Mouse (Mus musculus): ENCODE data around the gene Fibin. TPM values are rescaled to one million over a fixed set of nuclear protein-coding genes. Genes with fewer than 3 reads are reported as not detected.

Gene Fibin
- polyA plus RNA-seq, 1 experiment from 2014 or later, result 4.4 TPM

DNA sequence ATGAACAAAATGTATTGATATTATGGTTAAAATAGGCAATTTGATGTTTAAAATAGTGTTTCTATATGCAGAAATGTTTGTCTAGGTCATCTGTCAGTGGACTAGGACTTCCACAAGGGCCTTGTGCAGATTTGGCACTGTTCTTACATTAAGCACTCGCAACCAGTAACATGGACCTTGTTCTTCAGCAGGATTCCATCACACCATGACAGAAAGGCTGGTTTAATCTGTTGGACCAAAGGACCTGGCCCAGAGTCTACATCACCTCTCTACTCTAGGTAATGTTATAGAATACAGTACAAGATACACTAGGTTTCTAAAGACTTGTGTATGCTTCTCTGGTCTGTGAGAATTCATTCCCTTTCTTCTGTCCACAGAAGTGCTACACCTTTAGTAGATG is 44.3 kb downstream of the Fibin start:
- 86% methylated on average over 1 of the region's 1 CpGs for WGBS
- H3K9ac ChIP-seq (ENCODE audit: low read depth, low read length), result no peak overlapping the region
- no peaks in the 10 kb centered on the region for H3K36me3 ChIP-seq (ENCODE audit: control insufficient read depth, insufficient read depth, low read length)
- no peaks in the 10 kb centered on the region for H3K27me3 ChIP-seq (ENCODE audit: control insufficient read depth, insufficient read depth, low read depth, low read length)
- no peak for ATAC-seq
- no peak overlapping the region for H3K4me2 ChIP-seq (ENCODE audit: low read length)
- H3K4me3 ChIP-seq (ENCODE audit: low read depth, low read length), result no peak overlapping the region
- no peaks in the 10 kb centered on the region for H3K9me3 ChIP-seq (replicated peaks; ENCODE audit: control insufficient read depth, low read length, poor library complexity, severe bottlenecking)
- no peaks in the 10 kb centered on the region for H3K4me1 ChIP-seq (ENCODE audit: control insufficient read depth, insufficient read depth, low read length)
- H3K27ac ChIP-seq (ENCODE audit: low read length), result no peak overlapping the region

DNA sequence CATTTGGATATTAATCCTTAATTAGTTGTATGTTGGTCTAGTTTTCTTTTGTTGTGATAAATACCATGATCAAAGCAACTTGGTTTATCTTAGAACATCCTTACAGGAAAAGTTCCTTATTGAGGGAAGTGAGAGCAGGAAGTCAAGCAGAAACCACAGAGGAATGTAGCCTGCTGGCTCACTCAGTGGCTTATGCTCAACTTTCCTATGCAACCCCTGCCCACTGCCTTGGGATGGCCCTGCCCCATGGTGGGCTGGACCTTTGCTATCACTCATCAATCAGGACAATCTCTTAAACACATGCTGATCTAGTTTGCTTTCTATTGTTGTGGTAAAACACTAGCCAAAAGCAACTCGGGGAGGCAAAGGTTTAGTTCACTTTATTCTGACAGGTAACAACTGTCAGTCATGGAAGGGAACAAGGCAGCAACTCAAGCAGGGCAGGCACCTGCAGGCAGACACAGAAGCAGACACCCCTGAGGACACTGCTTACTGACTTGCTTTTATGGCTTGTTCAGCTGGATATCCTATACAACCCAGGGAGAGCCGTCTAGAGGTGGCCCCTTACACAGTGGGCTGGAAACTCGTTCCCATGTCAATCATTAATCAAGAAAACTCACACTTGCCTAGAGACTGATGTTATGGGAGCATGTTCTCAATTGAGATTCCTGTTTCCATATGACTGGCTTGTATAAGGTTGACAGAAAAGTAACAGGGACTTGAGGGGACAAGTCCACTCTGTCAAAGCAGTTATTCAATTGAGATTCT is 46.7 kb downstream of the Fibin start:
- H3K4me1 ChIP-seq (ENCODE audit: control insufficient read depth, insufficient read depth, low read length), result no peaks in the 10 kb centered on the region
- WGBS, result 49% methylated on average over 3 of the region's 3 CpGs
- no peak overlapping the region for H3K4me3 ChIP-seq (ENCODE audit: low read depth, low read length)
- H3K27me3 ChIP-seq (ENCODE audit: control insufficient read depth, insufficient read depth, low read depth, low read length), result no peaks in the 10 kb centered on the region
- no peaks in the 10 kb centered on the region for H3K9me3 ChIP-seq (replicated peaks; ENCODE audit: control insufficient read depth, low read length, poor library complexity, severe bottlenecking)
- no peaks in the 10 kb centered on the region for H3K36me3 ChIP-seq (ENCODE audit: control insufficient read depth, insufficient read depth, low read length)
- no peak for ATAC-seq
- no peak overlapping the region for H3K27ac ChIP-seq (ENCODE audit: low read length)
- no peak overlapping the region for H3K4me2 ChIP-seq (ENCODE audit: low read length)
- H3K9ac ChIP-seq (ENCODE audit: low read depth, low read length), result no peak overlapping the region

DNA sequence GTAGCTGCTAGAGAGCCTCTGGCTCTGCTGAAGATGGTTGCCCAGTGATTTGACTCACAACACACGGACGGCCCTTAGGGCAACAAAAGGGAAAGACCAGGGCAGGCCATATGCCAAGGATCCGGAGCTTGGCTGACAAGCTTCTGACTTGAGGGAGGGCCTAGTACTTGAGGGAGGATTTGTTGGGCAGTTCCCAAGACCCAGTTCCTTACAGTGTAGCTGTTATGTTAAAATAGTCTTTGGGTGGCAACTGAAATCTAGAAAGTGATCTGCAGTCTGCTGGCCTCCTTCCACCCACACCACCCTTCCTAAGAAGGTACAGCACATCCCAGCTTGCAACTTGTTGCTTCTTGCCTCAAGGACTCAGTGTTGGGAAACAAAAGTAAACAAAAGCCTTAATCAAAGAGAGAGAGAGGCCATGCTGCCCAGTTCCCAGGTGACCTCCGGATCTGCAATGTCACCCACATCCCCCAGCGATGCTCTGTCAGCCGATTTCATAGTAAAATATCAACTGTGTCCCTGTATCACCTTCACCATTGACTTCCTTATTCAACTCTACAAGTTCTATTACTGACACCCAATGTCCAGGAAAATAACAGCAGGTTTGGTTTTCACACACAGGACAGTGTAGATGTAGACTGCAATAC is 48.4 kb downstream of the Fibin start, which contains the start of gene Bbox1:
Bbox1 (minus strand) TSS at position 52 of the 647 bp plus-strand sequence.
- no peaks in the 10 kb centered on the region for H3K9me3 ChIP-seq (replicated peaks; ENCODE audit: control insufficient read depth, low read length, poor library complexity, severe bottlenecking)
- H3K4me2 ChIP-seq (ENCODE audit: low read length), result no peak within 1 kb of the TSS
- no peak within 1 kb of the TSS for H3K9ac ChIP-seq (ENCODE audit: low read depth, low read length)
- no peaks in the 10 kb centered on the region for H3K27me3 ChIP-seq (ENCODE audit: control insufficient read depth, insufficient read depth, low read depth, low read length)
- ATAC-seq, result no peak
- H3K4me1 ChIP-seq (ENCODE audit: control insufficient read depth, insufficient read depth, low read length), result no peaks in the 10 kb centered on the region
- H3K27ac ChIP-seq (ENCODE audit: low read length), result no peak within 1 kb of the TSS
- no peak within 1 kb of the TSS for H3K4me3 ChIP-seq (ENCODE audit: low read depth, low read length)
- WGBS, result 88% methylated on average over 6 of the region's 6 CpGs
- H3K36me3 ChIP-seq (ENCODE audit: control insufficient read depth, insufficient read depth, low read length), result no peaks in the 10 kb centered on the region

DNA sequence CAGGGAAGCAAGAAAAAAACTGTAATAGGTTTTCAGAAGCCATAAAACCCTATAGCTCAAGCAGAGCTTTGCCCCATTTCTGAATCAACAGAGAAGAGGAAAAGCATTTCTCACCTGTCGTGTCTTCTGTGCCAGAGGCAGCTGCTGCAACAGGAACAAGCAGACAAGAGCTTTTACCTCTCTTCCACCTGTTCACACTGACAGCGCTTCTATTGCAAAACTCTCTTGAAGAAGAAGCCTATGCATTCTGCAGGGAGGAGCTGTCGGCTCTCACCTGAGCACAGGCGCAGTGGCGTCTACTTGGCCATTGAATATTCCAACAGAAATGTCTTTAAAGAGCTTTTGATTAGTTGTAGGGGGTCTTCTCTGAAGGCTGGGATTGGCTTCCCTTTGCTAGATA is 48.9 kb downstream of the Fibin start:
- no peak overlapping the region for H3K9ac ChIP-seq (ENCODE audit: low read depth, low read length)
- no peak overlapping the region for H3K4me3 ChIP-seq (ENCODE audit: low read depth, low read length)
- no peaks in the 10 kb centered on the region for H3K9me3 ChIP-seq (replicated peaks; ENCODE audit: control insufficient read depth, low read length, poor library complexity, severe bottlenecking)
- H3K4me2 ChIP-seq (ENCODE audit: low read length), result no peak overlapping the region
- ATAC-seq, result no peak
- no peaks in the 10 kb centered on the region for H3K36me3 ChIP-seq (ENCODE audit: control insufficient read depth, insufficient read depth, low read length)
- 89% methylated on average over 5 of the region's 5 CpGs for WGBS
- no peak overlapping the region for H3K27ac ChIP-seq (ENCODE audit: low read length)
- no peaks in the 10 kb centered on the region for H3K27me3 ChIP-seq (ENCODE audit: control insufficient read depth, insufficient read depth, low read depth, low read length)
- H3K4me1 ChIP-seq (ENCODE audit: control insufficient read depth, insufficient read depth, low read length), result no peaks in the 10 kb centered on the region

DNA sequence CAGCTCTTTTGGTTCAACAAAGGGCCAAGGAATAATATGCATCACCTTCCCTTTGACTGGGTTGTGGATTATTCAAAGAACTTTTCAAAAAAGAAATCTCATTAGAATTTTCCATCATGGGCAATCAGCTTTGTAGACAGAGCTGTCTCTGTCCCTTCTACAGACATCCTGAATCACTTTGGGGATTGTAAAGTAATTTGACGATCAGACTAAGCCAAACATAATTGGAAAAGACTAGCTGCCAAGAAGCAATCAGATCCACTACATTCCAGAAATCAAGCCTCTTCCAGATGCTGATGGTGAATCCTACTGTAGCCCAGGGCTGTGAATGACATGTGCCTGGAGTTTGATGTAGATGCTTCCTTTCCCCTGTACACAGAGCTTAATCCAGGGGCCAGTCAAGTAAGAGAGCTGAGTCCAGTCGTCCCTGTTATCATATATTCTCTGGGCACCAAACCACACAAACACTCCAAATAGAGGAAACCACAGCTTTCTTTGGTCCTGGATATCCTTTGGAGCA is 49.6 kb downstream of the Fibin start:
- H3K4me2 ChIP-seq (ENCODE audit: low read length), result no peak overlapping the region
- H3K36me3 ChIP-seq (ENCODE audit: control insufficient read depth, insufficient read depth, low read length), result no peaks in the 10 kb centered on the region
- 51% methylated on average over 2 of the region's 2 CpGs for WGBS
- H3K4me1 ChIP-seq (ENCODE audit: control insufficient read depth, insufficient read depth, low read length), result no peaks in the 10 kb centered on the region
- no peak overlapping the region for H3K4me3 ChIP-seq (ENCODE audit: low read depth, low read length)
- ATAC-seq, result no peak
- H3K27ac ChIP-seq (ENCODE audit: low read length), result no peak overlapping the region
- H3K27me3 ChIP-seq (ENCODE audit: control insufficient read depth, insufficient read depth, low read depth, low read length), result no peaks in the 10 kb centered on the region
- H3K9ac ChIP-seq (ENCODE audit: low read depth, low read length), result no peak overlapping the region
- no peaks in the 10 kb centered on the region for H3K9me3 ChIP-seq (replicated peaks; ENCODE audit: control insufficient read depth, low read length, poor library complexity, severe bottlenecking)

Other genes starting within 250 kb of the Fibin start
- gene Bbox1, start 48.6 kb downstream of the Fibin start, polyA plus RNA-seq (2015; fragmentation: Nextera tagmentation; extraction: Ambion mirVana), result 0.65 and 1.1 TPM in 2 replicates
- gene Slc5a12, start 234.1 kb upstream of the Fibin start, polyA plus RNA-seq (2015; fragmentation: Nextera tagmentation; extraction: Ambion mirVana), result not detected in 2 replicates

Data from midbrain, embryonic 16.5 days (tissue).